Mouse (Mus musculus) kidney, postnatal 25 days (tissue): ENCODE measurements at regions not wholly inside any gene's neighbourhood (a gene's known extent, or its start where the extent isn't known, plus 50 kb on each side); places are given as distances from the start of the nearest gene placed in this dataset.

ENCODE experiments used
- DNase-seq, 2 experiments: peaks; one replicate each; pipeline ENCODE4 v3.0.0; 2021; ENCODE audit warnings: mixed read lengths in 2 of 2

DNA sequence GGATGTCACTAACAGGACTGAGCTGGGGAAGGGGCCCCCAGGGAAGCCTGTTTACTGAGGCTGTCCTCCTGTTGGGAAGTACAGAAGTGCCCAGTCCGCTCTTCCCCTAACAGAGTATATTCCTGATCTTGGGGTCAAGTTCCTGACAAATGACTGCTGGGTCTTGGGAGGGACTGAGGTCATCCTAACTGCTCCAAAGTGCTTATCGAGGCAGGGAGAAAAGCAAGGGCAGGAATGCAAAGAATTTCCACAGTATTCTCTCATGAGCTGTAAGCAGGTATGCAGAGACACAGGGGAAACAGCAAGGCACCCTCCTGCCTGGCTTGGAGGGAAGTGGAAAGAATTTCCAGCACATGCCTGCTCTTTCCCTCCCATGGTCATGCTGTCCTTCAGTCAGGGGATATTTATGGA is 107.9 kb downstream of the Oma1 start:
- DNase-seq, result no peak

GRCm38 (mm10) chr4:103441383-103441782 is 127.8 kb downstream of the Oma1 start:
- no peak for DNase-seq

GRCm38 (mm10) chr4:103441955-103442354 is 128.3 kb downstream of the Oma1 start:
- DNase-seq, result no peak

GRCm38 (mm10) chr4:103449276-103449675 is 135.7 kb downstream of the Oma1 start:
- no peak for DNase-seq

DNA sequence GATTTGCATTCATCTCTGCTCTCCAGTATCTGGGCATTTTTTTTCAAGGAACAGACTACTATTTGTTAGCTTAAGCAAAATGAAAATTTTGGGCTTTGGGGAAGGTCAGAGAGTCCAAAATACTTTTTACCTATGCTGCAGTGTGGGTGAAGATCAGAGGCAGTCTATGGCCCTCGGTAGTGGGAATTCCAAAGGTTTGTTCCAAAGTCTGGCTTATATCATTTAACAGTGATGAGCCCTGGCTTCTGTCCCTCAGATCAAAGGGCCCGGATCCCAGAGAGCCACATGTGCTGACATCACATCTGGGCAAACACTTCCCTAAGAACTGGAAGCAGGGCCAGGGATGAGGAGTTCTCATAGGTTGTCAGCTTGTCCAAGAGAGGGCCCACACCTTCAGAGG is 136.5 kb downstream of the Oma1 start:
- no peak for DNase-seq

DNA sequence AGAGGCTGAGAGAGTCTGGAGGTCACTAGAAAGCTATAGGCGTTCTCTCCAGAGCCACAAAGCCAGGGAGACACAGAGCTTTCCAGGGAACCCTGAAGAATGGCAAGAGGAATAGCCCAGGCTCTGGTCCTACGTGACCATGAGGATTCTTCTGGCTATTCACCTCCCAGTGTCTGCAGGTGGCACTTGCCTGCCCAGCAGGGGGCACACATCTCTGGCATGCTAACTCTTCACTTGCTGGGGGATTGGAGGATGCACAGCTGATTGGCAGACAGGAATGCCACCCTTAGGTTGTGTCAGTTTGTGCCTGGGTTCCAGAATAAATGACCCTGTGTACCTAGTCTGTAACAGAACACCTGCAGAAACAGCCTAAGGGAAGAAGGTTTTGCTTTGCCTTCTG is 141.8 kb downstream of the Oma1 start:
- no peak for DNase-seq

GRCm38 (mm10) chr4:103466019-103466589 is 152.5 kb downstream of the Oma1 start:
- DNase-seq, result no peak

GRCm38 (mm10) chr4:103475596-103475995 is 143.6 kb upstream of the Dab1 start:
- DNase-seq, result no peak

DNA sequence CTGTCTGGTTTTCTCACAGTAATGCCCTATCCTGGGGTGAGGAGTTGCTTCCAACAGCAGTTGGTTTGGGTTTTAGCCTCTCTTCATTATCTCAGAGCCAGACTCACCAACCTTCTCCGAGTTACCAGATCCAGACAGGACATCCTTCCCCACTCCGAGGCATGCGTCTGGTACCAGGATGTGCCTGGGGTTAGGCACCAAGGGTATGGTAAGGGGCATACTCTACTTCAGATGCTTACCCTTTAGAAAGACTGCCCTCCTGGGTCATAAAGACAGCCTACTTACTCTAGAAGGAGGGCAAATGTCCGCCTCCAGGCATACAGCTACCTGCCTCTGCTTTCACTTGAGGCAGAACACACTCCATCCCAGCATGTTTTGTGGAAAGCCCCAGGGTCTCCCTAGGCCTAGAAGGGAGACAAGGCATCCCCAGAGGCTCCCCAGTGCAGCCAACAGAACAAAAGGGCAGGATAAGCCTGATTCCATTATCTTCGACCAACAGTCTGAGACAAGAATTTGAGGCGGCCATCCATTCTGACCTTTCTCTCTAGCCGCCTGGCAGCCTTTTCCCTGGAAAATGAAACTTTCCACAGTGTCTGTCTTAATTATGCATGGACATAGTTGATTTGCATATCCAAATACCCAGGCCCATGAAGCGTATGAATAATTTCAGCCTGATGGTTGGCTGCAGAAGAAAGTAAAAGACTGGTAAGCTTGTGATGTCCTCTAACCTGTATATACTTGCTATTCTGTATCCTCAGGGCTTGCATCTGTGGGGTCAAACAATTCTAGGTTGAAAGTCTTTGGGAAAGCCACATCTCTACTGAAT is 132.8 kb upstream of the Dab1 start:
- no peak for DNase-seq

GRCm38 (mm10) chr4:103508435-103508834 is 110.7 kb upstream of the Dab1 start:
- no peak for DNase-seq

DNA sequence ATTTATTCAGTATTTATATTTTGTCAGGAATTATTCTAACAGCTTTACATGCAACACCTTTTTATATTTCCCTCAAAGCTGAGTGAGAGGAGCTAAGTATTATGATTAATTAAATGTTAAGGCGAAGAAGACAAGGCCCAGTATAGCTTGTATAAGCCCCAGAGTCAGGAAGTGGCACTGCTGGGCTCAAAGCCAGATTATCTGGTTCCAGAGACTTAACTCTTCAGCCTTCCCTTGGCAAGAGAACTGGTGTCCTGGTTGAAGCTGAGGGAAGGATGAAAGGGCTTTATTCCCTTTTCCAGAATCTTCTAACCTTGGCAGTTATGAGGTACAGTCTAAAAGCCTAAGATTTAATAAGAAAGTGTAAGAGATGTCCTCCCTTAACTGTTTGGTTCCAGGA is 106.3 kb upstream of the Dab1 start:
- DNase-seq, result no peak

DNA sequence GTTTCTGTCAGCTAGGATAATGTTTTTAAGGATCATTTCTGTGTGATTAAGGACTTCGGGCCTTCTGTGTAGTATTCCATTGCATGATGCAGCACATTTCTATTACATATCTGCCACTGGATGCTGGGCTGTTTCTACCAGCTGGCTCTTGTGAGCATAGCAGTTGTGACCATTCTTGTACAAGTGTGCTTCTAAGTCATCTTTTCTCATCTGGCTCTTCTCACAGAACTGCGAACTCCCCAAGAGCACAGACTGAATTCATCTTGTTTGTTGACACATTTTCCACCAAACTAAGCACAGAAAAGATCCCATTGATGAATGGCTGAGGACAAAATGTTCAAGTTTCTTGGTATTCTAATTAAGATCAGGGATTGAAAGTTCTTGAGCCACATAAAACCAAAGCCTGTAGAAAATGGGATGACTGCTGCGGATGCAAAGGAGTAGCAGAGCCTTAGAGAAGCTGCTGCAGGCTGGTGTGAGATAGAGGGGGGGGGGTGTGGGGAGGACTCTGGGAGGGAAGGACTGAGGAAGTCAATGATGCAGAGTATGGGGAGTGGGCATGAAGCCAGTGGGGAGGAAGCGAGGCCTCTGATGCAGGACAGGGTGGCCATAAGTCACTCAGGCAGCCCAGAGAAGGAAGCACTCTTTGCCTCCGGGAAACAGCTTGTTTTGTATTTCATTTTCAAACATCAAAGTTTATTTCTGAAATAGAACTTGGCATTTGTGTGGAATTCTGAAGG is 97.1 kb upstream of the Dab1 start:
- peak; percentile 47 to 52 for DNase-seq

DNA sequence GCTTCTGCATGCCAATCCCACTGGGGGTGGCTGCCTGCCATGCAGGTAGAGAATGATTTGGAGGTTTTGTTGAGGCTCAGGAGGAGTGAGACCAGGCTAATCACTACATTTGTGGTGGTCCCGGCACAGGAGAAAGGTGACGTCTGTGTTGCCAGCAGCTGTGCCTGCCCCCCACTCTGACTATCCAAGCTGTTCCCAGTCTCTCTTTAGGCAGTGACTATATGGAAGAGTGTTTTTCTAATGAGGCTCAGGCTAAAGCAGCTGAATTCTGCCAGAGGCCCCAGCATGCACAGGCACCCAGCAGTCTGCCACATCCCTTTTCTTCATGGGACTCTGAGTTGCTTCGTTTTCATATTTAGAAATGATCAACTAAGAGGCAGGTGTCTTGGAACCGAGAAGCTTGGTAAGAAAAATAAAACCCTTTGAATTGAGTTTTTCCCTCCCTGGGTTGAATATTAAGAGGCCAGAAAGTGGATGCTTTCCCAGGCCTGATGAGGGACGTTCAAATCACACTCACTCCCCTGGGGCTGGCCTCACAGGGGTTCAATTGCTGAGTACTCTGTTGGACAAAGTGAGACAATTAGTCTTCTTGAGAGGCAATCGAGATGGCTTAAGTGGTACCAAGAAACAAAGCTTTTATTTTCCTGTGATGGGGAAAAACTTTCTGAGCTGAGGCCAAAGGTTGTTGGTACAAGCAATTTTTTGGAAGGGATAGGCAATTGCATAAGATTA is 82.5 kb upstream of the Dab1 start:
- no peak for DNase-seq

- DNase-seq, result no peak
These were observed 78.2 kb upstream of the Dab1 start for GRCm38 (mm10) chr4:103540960-103541359.

GRCm38 (mm10) chr4:103547297-103547696 is 71.9 kb upstream of the Dab1 start:
- DNase-seq, result no peak

GRCm38 (mm10) chr4:103552476-103552875 is 66.7 kb upstream of the Dab1 start:
- DNase-seq, result no peak

GRCm38 (mm10) chr4:103553188-103553587 is 66.0 kb upstream of the Dab1 start:
- DNase-seq, result no peak

GRCm38 (mm10) chr4:103554597-103554996 is 64.6 kb upstream of the Dab1 start:
- DNase-seq, result no peak
